Mouse (Mus musculus): ENCODE measurements around the gene Fibcd1.

DNA sequence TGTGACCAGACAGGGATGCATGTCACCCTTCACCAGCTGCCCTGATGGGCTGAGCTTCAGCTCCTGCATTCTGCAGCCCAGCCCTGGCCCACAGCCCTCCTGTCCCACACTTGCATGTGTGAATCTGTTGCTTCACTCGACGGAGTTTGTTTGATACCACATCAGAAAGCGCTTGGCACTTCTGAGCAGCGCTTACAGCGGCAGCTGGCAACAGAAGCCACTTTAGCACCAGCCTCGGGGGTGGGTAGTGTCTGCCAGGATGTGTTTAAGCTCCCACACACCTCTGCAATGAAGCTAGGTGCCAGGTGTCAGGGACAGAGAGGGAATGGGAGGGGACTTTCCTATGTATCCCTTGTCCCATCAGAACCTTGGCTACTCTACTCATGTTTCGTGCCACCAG is 31.1 kb downstream of the Fibcd1 start:
- no peak for TF ChIP-seq EP300 (IDR thresholded peaks at IDR 0.05; ENCODE audit: low read depth)
- TF ChIP-seq CTCF (IDR thresholded peaks at IDR 0.05; ENCODE audit: low read depth): no peak

Data from liver, embryonic 14.5 days (tissue).